Mouse (Mus musculus): ENCODE measurements around the gene Uchl3.
A peak's percentile ranks its signal among the peaks of the same experiment; 100 is the strongest.

Gene Uchl3

DNA sequence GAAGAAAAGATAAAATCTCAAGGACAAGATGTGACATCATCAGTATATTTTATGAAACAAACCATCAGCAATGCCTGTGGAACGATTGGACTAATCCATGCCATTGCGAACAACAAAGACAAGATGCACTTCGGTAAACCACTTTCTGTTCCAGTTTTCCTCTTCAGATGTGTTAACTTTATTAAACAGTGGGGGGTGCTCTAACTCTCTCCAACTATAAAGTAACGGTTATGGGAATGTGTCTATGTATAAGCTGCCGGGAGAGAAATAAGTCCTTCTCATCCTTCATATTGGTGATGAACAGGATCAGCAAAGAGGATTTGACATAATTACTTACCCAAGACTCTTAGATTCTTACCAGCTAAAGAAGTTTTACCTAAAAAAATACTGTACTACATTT, 12.8 kb downstream of the Uchl3 start:
- DNase-seq (ENCODE audit: low spot score) = no peak

DNA sequence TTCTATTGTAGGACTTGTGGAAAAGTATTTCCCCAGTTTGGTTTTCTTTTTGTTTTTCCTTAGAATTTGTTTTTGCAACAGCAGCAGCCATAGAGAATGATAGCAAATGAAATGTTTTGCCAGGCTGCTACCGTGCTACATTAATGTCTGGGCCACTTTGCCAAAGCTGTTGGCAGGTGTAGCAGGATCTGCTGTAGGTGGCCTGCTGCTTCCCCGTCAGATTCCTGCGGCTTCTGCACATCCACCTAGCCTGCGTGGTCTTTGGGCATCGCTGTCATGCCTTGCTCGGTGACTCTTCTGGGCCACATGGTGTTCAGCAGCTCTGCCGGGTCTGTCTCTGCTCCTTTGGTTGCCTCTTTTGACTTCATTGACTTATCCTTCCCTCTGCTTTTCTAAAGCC, 14.9 kb downstream of the Uchl3 start:
- no peak for DNase-seq (ENCODE audit: low spot score)

DNA sequence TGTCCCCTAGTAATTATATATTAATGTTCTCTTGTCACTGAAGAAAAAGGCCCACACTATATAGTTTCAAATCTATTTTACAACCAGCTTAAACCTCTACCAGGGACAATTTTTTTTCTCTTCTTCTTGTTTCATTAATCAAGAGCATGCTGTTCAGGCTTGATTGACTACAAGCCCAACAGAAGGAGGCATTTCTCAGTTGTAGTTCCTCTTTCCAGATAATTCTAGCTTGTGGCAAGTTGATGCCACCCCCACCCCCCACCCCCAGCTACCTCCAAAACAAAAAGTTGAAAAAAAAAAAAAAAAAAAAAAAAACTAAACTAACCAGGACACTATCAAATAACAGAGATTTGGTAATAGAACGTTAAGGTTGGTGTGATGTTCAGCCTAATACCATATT, 18.5 kb downstream of the Uchl3 start:
- no peak for DNase-seq (ENCODE audit: low spot score)

DNA sequence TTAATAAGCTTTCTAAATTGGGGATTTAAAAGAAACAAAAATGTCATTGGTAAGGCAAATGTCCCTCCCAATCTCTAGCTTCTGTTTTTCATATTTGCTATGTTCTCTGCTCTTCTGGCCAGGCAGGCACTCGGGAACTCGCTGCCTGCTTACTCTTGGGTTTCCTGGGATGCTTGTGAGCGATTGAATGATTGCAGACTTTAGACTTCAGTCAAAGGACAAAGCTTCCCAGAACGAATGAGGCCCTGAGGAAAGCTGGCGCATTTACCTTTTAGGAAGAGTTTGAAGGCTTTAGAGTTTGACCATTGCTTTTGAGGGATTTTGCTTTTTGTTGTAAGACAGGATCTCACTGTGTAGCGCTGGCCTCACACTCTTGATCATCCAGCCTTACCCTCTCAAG, 33.9 kb downstream of the Uchl3 start:
- no peak for DNase-seq (ENCODE audit: low spot score)

DNA sequence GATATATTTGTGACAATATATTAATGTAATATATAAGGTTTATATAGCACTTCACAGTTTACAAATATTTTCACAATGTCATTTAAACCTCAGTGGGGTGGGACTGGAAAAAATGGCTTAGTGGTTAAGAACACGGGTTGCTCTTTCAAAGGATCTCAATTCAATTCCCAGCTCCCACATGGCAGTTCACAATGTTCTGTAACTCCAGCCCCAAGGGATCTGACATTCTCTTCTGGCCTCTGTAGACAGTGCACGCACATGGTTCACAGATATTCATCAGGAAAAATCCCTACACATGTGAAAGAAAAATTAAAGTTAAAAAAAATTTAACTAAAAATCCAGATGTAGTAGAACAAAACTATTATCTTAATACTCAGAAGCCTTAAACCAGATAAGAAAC, 34.6 kb downstream of the Uchl3 start:
- no peak for DNase-seq (ENCODE audit: low spot score)

DNA sequence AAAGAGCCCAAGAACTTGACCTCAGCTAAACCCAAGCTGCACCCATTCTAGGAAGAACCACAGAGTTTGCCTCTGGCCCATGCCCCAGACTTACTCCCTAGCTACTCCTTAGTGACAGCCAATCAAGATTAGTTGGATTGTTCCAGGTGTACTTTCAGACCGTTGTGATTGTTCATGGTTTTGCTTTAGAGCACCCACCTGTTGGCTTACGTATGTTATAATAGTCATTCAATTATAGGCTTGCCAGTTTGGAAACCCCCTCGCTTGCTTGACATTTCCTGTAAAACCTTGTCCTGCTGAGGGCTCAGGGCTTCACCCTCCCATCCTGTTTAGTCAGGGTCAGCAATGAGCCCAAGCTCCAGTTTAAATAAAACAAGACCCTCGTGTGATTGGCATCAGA, 50.7 kb downstream of the Uchl3 start:
- no peak for DNase-seq (ENCODE audit: low spot score)

DNA sequence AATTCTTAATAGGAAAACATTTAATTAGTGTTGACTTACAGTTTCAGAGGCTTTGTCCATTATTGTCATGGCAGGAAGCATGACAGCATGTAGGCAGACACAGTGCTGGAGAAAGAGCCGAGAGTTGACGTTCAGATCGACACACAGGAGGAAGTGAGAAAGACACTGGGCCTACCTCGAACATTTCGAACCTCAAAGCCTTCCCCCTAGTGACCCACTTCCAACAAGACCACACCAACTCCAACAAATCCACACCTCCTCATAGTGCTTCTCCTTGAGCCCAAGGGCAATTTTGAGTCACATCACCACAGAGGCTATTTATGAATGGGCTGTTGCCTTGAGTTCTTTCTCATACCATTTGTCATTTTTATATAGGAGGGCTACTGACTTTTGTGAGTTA, 53.3 kb downstream of the Uchl3 start:
- no peak for DNase-seq (ENCODE audit: low spot score)

DNA sequence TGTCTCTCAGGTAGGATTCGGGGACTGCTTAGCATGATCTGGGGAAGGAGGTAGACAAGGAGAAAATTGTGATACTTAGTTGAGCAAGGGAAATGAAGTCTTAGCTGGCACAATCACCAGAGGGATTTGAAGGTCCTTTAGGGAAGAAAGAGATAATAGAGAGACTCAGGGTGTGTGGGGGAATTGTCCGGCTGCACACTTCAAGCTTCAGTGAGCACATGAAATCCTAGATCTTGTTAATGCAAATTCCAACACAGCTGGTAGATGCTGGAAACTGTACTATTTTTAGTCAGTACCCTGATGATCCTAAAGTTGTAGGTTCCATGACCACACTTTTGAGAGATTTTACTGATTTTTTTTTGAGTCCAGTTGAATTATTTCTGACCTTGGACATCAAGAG, 60.6 kb downstream of the Uchl3 start:
- DNase-seq (ENCODE audit: low spot score) = no peak

DNA sequence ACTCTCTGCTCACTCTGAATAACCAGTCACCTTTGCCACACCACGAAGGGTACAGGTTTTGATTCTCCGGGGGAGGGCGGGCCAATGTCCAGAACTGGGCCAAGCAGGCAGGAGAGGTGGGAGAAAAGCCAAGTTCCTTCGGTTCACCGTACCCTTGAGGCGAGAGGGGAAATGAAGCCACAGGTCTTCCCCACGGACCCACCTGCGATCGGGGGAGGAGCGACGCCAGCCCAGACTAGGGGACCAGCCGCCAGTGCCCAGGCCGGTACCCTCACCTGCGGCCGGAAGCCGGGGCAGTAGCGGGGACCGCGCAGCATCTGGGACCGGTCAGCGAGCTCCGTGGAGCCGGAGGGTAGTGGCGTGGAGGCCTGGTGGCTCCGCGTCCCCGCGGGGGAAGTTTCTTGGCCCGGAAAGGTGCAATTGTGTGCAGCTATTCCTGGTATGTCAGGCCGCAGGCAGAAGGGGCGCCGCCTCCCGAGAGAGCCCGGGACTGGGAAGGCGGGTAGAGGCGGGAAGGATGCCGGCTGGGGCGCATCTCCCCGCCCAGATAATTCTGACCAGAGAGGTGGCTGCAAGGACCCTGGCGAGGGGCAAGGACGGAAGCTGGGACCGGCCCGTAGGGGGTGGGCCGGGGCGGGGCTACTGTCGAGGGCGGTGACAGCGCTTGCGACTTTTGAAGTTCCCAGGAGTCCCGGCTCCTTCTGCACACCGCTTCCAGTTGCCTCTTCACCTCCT, 75.6 kb downstream of the Uchl3 start, which contains the start of the genes Gm9922 and Lmo7:
Gm9922 (minus strand) TSS at position 578 of the 735 bp plus-strand sequence.
Lmo7 (plus strand) TSS at position 721 of the 735 bp plus-strand sequence.
- peak; percentile 88 for DNase-seq (ENCODE audit: low spot score)

DNA sequence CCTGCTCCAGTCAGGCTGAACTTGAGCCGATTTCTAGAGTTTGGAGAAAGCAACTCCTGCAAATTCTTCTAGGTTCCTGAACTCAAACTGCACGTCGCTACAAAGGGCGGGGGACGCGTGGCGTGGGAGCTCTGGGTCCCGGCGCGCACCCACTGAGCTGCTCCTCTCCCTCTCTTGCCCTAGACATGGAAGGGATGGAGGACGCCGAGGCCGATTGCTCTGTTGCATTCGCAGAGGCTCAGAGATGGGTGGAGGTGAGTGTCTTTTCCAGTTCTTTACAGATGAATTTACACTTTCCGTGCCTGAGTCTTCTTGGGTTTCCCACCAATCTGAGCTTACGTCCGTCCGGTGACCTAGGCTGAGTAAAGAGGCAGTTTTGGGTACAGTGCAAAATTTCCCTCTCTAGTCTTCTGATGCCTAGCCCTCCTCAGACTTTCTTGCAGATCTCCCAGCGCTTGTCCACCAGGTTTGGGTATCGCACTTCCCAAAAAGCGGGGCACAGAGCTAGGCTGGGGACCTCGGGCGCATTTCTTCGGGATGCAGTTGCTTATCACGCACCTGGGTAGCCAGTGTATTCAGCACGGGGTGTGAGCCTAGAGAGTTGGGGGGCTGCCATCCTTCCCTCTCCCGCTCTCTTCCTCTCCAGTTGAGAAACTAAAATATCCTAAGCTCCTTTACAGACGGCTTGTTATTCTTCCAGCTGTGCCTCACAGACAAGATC, 76.4 kb downstream of the Uchl3 start:
- no peak for DNase-seq (ENCODE audit: low spot score)

DNA sequence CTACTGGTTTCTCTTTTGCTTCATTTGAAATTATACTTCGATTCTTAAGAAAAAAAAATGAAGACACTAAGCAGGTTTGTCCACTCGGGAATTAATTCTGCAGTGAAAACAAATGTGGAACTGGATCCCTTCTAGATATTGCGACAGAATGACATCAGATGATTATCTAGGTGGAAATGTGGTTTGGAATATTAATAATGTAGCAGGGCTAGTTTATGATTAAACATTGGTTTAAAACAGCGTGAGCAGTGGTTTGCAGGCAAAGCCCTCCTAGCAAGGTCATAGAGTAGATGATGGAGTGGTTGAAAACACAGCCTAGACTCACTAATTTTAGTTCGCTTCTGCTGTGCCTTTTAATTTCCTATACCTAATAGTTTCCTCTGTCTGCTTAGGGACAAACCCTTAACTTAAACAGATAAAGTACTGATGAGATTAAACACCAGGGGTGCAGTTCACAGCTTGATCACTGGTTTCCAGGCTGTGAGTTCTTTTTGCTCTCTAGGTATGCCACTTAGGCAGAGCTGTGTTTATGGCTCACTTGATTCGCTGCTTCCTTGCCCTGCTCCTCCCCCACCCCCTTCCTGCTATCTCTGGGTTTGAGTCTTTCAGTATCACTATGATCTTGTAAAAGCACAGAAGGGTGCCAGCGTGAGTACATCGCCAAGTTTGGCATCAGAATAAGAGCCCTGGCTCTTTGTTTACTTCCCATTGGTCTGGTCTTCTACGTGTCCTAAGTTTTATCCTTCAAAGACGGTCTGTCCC, 80.0 kb downstream of the Uchl3 start:
- DNase-seq (ENCODE audit: low spot score) = no peak

DNA sequence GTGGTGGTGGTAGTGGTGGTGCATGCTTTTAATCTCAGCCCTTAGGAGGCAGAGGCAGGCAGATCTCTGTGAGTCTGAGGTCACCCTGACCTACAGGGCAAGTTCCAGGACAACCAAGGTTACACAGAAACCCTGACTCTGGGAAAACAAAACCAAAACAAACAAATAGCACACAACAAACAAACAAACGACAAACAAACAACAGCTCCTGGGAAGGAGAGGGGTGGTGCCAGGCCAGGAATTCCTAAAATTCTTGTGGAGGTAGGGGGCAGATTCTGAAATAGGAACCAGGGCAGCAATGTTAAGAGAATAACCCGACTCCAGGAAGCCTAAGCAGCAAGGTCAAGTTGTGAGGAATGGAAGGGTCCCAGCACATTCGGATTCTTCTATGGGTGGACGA, 83.7 kb downstream of the Uchl3 start:
- no peak for DNase-seq (ENCODE audit: low spot score)
